Mouse (Mus musculus): Measurements from ENCODE around the gene Il1r1. TPM values are rescaled to one million over a fixed set of nuclear protein-coding genes. Genes with fewer than 3 reads are reported as not detected.

Gene Il1r1
- total and polyA plus RNA-seq, 2 experiments from 2014 or later: 0.49 to 0.71 TPM

GRCm38 (mm10) chr1:40242717-40243116, 17.8 kb downstream of the Il1r1 start:
- Histone ChIP-seq H3K4me1 (ENCODE audit: insufficient read depth, low read length) (no peaks in the 10 kb centered on the region), H3K9ac (replicated peaks; ENCODE audit: low read length, poor library complexity, severe bottlenecking) (no peak overlapping the region), H3K27me3 (ENCODE audit: insufficient read depth, low read length) (no peaks in the 10 kb centered on the region), H3K4me3 (ENCODE audit: low read depth, low read length) (no peak overlapping the region), H3K36me3 (ENCODE audit: insufficient read depth, low read length) (no peaks in the 10 kb centered on the region), H3K27ac (ENCODE audit: low read depth, low read length) (no peak overlapping the region), H3K4me2 (ENCODE audit: low read depth, low read length, poor library complexity, severe bottlenecking) (no peak overlapping the region), H3K9me3 (ENCODE audit: low read length) (no peaks in the 10 kb centered on the region)
- DNase-seq (ENCODE audit: low spot score) (no peak), ATAC-seq (ENCODE audit: low FRiP score) (no peak)
- 80% methylated on average over 1 of the region's 1 CpGs for WGBS
- no peak for TF ChIP-seq CTCF (IDR thresholded peaks at IDR 0.05)

- DNase-seq (ENCODE audit: low spot score) (no peak), ATAC-seq (ENCODE audit: low FRiP score) (no peak)
- no peaks in the 10 kb centered on the region for H3K36me3 ChIP-seq (ENCODE audit: insufficient read depth, low read length)
- no peaks in the 10 kb centered on the region for H3K9me3 ChIP-seq (ENCODE audit: low read length)
- WGBS: 87% methylated on average over 3 of the region's 3 CpGs
- H3K4me3 ChIP-seq (ENCODE audit: low read depth, low read length): no peak overlapping the region
- H3K9ac ChIP-seq (replicated peaks; ENCODE audit: low read length, poor library complexity, severe bottlenecking): no peak overlapping the region
- TF ChIP-seq CTCF (IDR thresholded peaks at IDR 0.05): no peak
- H3K27me3 ChIP-seq (ENCODE audit: insufficient read depth, low read length): no peaks in the 10 kb centered on the region
- H3K4me1 ChIP-seq (ENCODE audit: insufficient read depth, low read length): no peaks in the 10 kb centered on the region
- no peak overlapping the region for H3K4me2 ChIP-seq (ENCODE audit: low read depth, low read length, poor library complexity, severe bottlenecking)
- no peak overlapping the region for H3K27ac ChIP-seq (ENCODE audit: low read depth, low read length)
These were observed 18.7 kb downstream of the Il1r1 start for GRCm38 (mm10) chr1:40243561-40243998.

GRCm38 (mm10) chr1:40250425-40250824, 25.5 kb downstream of the Il1r1 start:
- no peak overlapping the region for H3K4me3 ChIP-seq (ENCODE audit: low read depth, low read length)
- no peaks in the 10 kb centered on the region for H3K27me3 ChIP-seq (ENCODE audit: insufficient read depth, low read length)
- WGBS: 61% methylated on average over 4 of the region's 4 CpGs
- H3K36me3 ChIP-seq (ENCODE audit: insufficient read depth, low read length): no peaks in the 10 kb centered on the region
- no peak for ATAC-seq (ENCODE audit: low FRiP score)
- no peaks in the 10 kb centered on the region for H3K4me1 ChIP-seq (ENCODE audit: insufficient read depth, low read length)
- H3K27ac ChIP-seq (ENCODE audit: low read depth, low read length): no peak overlapping the region
- H3K9ac ChIP-seq (replicated peaks; ENCODE audit: low read length, poor library complexity, severe bottlenecking): no peak overlapping the region
- H3K9me3 ChIP-seq (ENCODE audit: low read length): no peaks in the 10 kb centered on the region
- no peak for TF ChIP-seq CTCF (IDR thresholded peaks at IDR 0.05)
- no peak overlapping the region for H3K4me2 ChIP-seq (ENCODE audit: low read depth, low read length, poor library complexity, severe bottlenecking)
- DNase-seq (ENCODE audit: low spot score): no peak

DNA sequence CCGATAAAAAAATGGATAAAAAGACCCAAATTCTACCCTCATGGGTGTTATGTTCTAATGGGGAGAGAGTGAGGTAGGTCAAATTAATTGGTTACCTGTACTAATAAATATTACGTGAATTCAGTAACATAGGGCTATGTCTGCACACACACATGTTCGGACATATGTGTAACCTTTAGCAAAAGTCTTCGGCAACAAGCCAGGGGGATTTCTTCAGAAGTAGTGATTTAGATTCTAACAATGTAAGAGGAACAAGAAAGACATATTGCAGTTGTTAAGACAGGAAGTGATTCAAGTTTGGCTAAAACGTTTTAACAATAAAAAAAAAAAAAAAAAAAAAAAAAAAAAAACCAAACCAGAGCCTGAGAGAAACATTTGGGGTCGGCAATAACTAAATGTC, 27.6 kb downstream of the Il1r1 start:
- Histone ChIP-seq H3K9ac (replicated peaks; ENCODE audit: low read length, poor library complexity, severe bottlenecking) (no peak overlapping the region), H3K27ac (ENCODE audit: low read depth, low read length) (no peak overlapping the region), H3K4me1 (ENCODE audit: insufficient read depth, low read length) (no peaks in the 10 kb centered on the region), H3K27me3 (ENCODE audit: insufficient read depth, low read length) (no peaks in the 10 kb centered on the region), H3K4me3 (ENCODE audit: low read depth, low read length) (no peak overlapping the region), H3K4me2 (ENCODE audit: low read depth, low read length, poor library complexity, severe bottlenecking) (no peak overlapping the region), H3K36me3 (ENCODE audit: insufficient read depth, low read length) (no peaks in the 10 kb centered on the region), H3K9me3 (ENCODE audit: low read length) (no peaks in the 10 kb centered on the region)
- 87% methylated on average over 6 of the region's 6 CpGs for WGBS
- ATAC-seq (ENCODE audit: low FRiP score) (no peak), DNase-seq (ENCODE audit: low spot score) (no peak)
- TF ChIP-seq CTCF (IDR thresholded peaks at IDR 0.05): no peak

DNA sequence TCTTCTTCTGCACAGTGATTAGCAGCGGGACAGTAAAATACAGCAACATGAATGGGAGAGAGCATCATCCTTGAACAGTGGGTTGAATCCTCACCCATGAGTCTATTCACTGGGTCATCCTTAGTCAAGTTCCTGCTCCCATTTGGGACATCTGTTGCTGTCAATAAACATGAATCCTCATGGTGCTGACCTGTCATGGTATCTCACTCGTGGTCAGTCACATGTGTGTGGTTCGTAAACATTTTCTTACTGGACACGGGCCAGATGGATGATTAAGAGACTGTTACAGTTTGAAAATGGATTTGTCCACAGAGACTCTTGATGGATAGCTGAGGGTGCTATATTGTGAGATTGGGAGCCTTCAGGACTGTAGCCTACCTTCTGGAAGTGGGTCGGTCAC, 29.1 kb downstream of the Il1r1 start:
- Histone ChIP-seq H3K4me3 (ENCODE audit: low read depth, low read length) (no peak overlapping the region), H3K4me2 (ENCODE audit: low read depth, low read length, poor library complexity, severe bottlenecking) (no peak overlapping the region), H3K9me3 (ENCODE audit: low read length) (no peaks in the 10 kb centered on the region), H3K9ac (replicated peaks; ENCODE audit: low read length, poor library complexity, severe bottlenecking) (no peak overlapping the region), H3K27ac (ENCODE audit: low read depth, low read length) (no peak overlapping the region), H3K27me3 (ENCODE audit: insufficient read depth, low read length) (no peaks in the 10 kb centered on the region), H3K36me3 (ENCODE audit: insufficient read depth, low read length) (no peaks in the 10 kb centered on the region), H3K4me1 (ENCODE audit: insufficient read depth, low read length) (no peaks in the 10 kb centered on the region)
- WGBS: 92% methylated on average over 5 of the region's 5 CpGs
- ATAC-seq (ENCODE audit: low FRiP score) (no peak), DNase-seq (ENCODE audit: low spot score) (no peak)
- no peak for TF ChIP-seq CTCF (IDR thresholded peaks at IDR 0.05)

DNA sequence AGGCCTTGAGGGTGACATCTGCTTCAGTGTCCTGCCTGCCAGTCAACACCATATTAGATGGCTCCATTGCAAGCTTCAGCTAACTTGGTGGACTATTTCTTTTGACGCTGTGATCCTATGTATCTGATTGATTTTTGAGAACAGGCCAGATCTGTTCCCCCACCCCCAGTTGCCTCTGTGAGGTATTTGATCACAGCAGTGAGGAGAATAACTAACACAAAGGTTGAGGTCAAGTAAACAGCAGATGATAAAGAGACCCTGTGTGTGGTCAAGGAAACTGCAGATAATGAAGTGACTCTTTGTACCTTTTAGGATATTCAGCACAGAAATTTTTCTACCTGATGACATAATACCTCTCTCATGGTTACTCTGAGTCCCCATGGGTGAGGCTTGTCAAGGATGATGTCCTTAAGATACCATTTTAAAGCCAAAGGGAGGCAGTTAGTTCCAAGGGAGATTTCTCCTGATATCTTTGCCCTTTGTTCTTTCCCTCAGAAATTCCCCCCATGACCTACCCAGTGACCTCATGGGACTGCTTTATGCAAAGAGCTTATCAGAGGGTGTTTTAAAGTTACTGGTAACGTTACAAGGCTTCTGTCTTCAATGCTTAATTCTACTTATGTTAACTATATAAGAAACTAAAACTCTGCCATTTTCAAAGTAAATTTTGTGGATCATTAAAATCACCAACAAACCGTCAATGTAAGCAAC, 29.6 kb downstream of the Il1r1 start:
- Histone ChIP-seq H3K4me1 (ENCODE audit: insufficient read depth, low read length) (no peaks in the 10 kb centered on the region), H3K36me3 (ENCODE audit: insufficient read depth, low read length) (no peaks in the 10 kb centered on the region), H3K27me3 (ENCODE audit: insufficient read depth, low read length) (no peaks in the 10 kb centered on the region), H3K9me3 (ENCODE audit: low read length) (no peaks in the 10 kb centered on the region), H3K27ac (ENCODE audit: low read depth, low read length) (no peak overlapping the region), H3K4me3 (ENCODE audit: low read depth, low read length) (no peak overlapping the region), H3K4me2 (ENCODE audit: low read depth, low read length, poor library complexity, severe bottlenecking) (no peak overlapping the region), H3K9ac (replicated peaks; ENCODE audit: low read length, poor library complexity, severe bottlenecking) (no peak overlapping the region)
- WGBS: 75% methylated on average over 3 of the region's 3 CpGs
- TF ChIP-seq CTCF (IDR thresholded peaks at IDR 0.05): no peak
- no peak for ATAC-seq (ENCODE audit: low FRiP score)
- no peak for DNase-seq (ENCODE audit: low spot score)

Measured in midbrain, postnatal 0 days (tissue).